Mouse (Mus musculus): Measurements from ENCODE around the gene Cd248.

DNA sequence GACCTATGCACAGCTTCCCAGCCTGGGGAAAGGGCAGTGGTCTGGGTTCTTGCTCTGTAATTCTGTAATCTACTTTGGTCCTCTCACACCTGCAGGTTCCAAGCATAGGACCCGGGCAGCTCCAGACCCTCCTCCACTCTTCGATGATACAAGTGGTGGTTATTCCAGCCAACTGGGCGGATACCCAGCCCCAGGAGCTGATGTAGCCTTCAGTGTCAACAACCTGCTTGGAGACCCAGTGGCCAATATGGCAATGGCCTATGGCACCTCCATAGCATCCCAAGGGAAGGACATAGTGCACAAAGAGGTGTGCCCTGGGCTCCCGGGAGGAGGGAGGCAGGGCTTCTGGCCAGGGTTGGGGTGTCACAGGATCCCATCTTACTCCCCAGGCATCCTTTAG, 21.4 kb downstream of the Cd248 start:
- TF ChIP-seq POLR2A (IDR thresholded peaks at IDR 0.05; ENCODE audit: insufficient read depth, low read depth, low read length) (no peak), CTCF (IDR thresholded peaks at IDR 0.05) (no peak), EP300 (IDR thresholded peaks at IDR 0.05; ENCODE audit: insufficient read depth, low read depth, low read length) (no peak)

All from heart, adult 2 months (tissue).